Mouse (Mus musculus) CH12.LX (cell line): ENCODE results near the gene Gm1673.

Source experiments
- CTCF ChIP-seq, 2 experiments: IDR thresholded peaks in 1 of 2; conservative IDR thresholded peaks in 1 of 2; 2 replicates each; pipeline ENCODE4 v1.5.1; 2011 to 2012; ENCODE audit warnings: low read depth in 2 of 2, low read length in 2 of 2, improper control_type of control experiment in 1 of 2, inconsistent platforms in 1 of 2, mild to moderate bottlenecking in 1 of 2, moderate library complexity in 1 of 2
- ETS1 ChIP-seq: conservative IDR thresholded peaks from 2 replicates; pipeline ENCODE4 v1.6.1; 2012; ENCODE audit warnings: low read depth, mild to moderate bottlenecking, inconsistent platforms, low read length, improper control_type of control experiment, moderate library complexity
- JUN ChIP-seq: IDR thresholded peaks from 2 replicates; pipeline ENCODE4 v1.6.1; 2011; ENCODE audit warnings: low read depth, mild to moderate bottlenecking, low read length, improper control_type of control experiment, moderate library complexity; ENCODE audit not compliant: insufficient read depth
- MAX ChIP-seq: IDR thresholded peaks from 2 replicates; pipeline ENCODE4 v1.6.1; 2011; ENCODE audit warnings: low read length, improper control_type of control experiment
- NELFE ChIP-seq: IDR thresholded peaks from 2 replicates; pipeline ENCODE4 v1.6.1; 2011; ENCODE audit warnings: low read depth, low read length, improper control_type of control experiment
- POLR2A ChIP-seq: IDR thresholded peaks from 2 replicates; pipeline ENCODE4 v1.6.1; 2011; ENCODE audit warnings: low read depth, mild to moderate bottlenecking, improper control_type of control experiment, low read length

- TF ChIP-seq CTCF (conservative IDR thresholded peaks at IDR 0.05 in 1 of 2, IDR thresholded peaks at IDR 0.05 in 1 of 2; ENCODE audit: low read depth in 2 of 2, low read length in 2 of 2) (peak; percentile 75 to 99), MAX (no peak), POLR2A (no peak), NELFE (no peak), JUN (no peak), ETS1 (no peak)
Observed at GRCm38 (mm10) chr5:34014652-34015051, 31.4 kb downstream of the Gm1673 start.
